8 mouse cellular contexts compared by ENCODE assay signal in the genomic region with DNA sequence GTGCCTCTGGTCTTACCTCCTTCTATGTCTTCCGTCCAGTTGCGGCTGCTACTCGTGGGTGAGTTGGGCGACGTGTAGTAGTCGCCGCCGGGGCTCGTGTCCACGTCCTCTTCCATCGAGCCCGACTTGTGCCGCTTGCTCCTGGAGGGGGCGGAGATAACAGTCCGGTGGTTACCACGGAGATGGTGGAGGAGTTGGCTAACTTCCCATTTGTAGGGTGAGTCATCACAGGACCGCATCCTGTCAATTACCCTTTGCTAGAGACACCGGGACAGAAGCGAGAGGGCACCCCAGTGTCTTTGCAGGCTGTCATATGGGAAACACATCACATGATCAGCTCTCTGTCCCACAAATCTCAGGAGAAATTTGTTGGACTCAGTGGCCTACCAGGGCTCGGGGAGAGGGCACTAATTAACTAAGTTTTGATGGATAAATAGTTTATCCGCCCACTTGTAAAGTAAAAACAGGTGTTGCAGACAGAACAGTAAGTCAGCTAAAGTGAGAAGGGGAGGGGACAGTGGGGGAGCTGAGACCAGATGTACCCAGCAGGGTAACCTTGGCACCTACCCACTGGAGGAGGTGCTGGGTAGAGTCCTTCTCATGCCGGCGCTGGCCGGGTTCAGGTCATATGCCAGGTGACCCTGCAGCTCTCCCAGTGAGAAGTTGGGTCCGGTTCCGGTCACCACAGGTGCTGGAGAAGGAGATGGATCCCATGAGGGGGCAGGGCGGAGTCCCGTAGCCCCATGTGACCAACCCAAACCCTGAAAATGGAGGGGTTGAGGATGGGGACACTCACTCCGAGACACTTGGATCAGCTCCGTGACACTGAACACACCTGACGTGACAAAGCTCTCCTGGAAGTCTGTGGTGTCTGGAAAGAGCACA. TPM values are rescaled to one million over a fixed set of nuclear protein-coding genes. Genes with fewer than 3 reads are reported as not detected.
DNase-seq lines count a peak whose midpoint lies in the region; ATAC-seq and TF ChIP-seq lines count a peak whose summit lies in the region.

No protein-coding gene starts in this region.

- no peaks in the 10 kb centered on the region for H3K9me3 ChIP-seq in intestine, postnatal 0 days (ENCODE audit: control insufficient read depth)
- H3K9me3 ChIP-seq in liver, embryonic 11.5 days (ENCODE audit: control insufficient read depth, low read length): no peaks in the 10 kb centered on the region
- no peaks in the 10 kb centered on the region for H3K9me3 ChIP-seq in midbrain, postnatal 0 days (ENCODE audit: low read length)

- no peak overlapping the region for H3K27ac ChIP-seq in intestine, postnatal 0 days (ENCODE audit: low read depth, low read length)
- peak overlapping the region; percentile 75 for H3K27ac ChIP-seq in liver, embryonic 11.5 days (ENCODE audit: low read depth, low read length)
- no peak overlapping the region for H3K27ac ChIP-seq in midbrain, postnatal 0 days (ENCODE audit: low read depth, low read length)

- H3K4me3 ChIP-seq in C2C12 (ENCODE audit: insufficient read depth, poor library complexity, severe bottlenecking): no peak overlapping the region
- H3K4me3 ChIP-seq in intestine, postnatal 0 days (ENCODE audit: low read depth, low read length): no peak overlapping the region
- H3K4me3 ChIP-seq in liver, embryonic 11.5 days (ENCODE audit: low read depth, low read length): peak overlapping the region; percentile 34
- H3K4me3 ChIP-seq in midbrain, postnatal 0 days (ENCODE audit: low read depth, low read length): no peak overlapping the region

- TF ChIP-seq CTCF in C2C12 (IDR thresholded peaks at IDR 0.05; ENCODE audit: control insufficient read depth, insufficient read depth, insufficient read length): no peak
- TF ChIP-seq CTCF in intestine, postnatal 0 days (IDR thresholded peaks at IDR 0.05; ENCODE audit: low read depth): peak; percentile 25; the same call in 1 of the 2 replicates
- no peak for TF ChIP-seq CTCF in midbrain, postnatal 0 days (IDR thresholded peaks at IDR 0.05)

- H3K79me3 ChIP-seq in C2C12 (ENCODE audit: low read depth): peaks cover 25% of the 10 kb centered on the region

- WGBS in intestine, postnatal 0 days: 27% methylated on average over 31 of the region's 31 CpGs
- 16% methylated on average over 31 of the region's 31 CpGs for WGBS in liver, embryonic 11.5 days
- WGBS in midbrain, postnatal 0 days: 38% methylated on average over 31 of the region's 31 CpGs

- DNase-seq in NIH3T3 (ENCODE audit: low read depth): peak; percentile 97
- peak; percentile 86 to 88 for DNase-seq in cerebellum, postnatal 25 days
- peak; percentile 90 to 96 for DNase-seq in heart, adult 18-20 months
- no peak for DNase-seq in liver, embryonic 11.5 days (ENCODE audit: low spot score)
- peak; percentile 88 for DNase-seq in midbrain, postnatal 0 days (ENCODE audit: low spot score)
- DNase-seq in testis, postnatal 14 days (ENCODE audit: low spot score): peak; percentile 71

- H3K36me3 ChIP-seq in C2C12 (ENCODE audit: control insufficient read depth, insufficient read depth): peaks cover 85% of the 10 kb centered on the region
- H3K36me3 ChIP-seq in intestine, postnatal 0 days (ENCODE audit: control insufficient read depth, insufficient read depth): peaks cover 28% of the 10 kb centered on the region
- no peaks in the 10 kb centered on the region; the same call in 1 of the 2 replicates for H3K36me3 ChIP-seq in liver, embryonic 11.5 days (ENCODE audit: control insufficient read depth, insufficient read depth, low read length)
- H3K36me3 ChIP-seq in midbrain, postnatal 0 days (ENCODE audit: insufficient read depth, low read length): peaks cover 47% of the 10 kb centered on the region

- peak; percentile 22; the same call in 1 of the 2 replicates for ATAC-seq in intestine, postnatal 0 days
- ATAC-seq in liver, embryonic 11.5 days (replicated peaks; ENCODE audit: low FRiP score): no peak
- ATAC-seq in midbrain, postnatal 0 days (ENCODE audit: low FRiP score): no peak

- no peaks in the 10 kb centered on the region for H3K27me3 ChIP-seq in C2C12 (ENCODE audit: control insufficient read depth, insufficient read depth, insufficient read length)
- peaks cover 14% of the 10 kb centered on the region; the same call in 1 of the 2 replicates for H3K27me3 ChIP-seq in intestine, postnatal 0 days (replicated peaks; ENCODE audit: control insufficient read depth, insufficient read depth, low read length)
- peaks cover 24% of the 10 kb centered on the region for H3K27me3 ChIP-seq in liver, embryonic 11.5 days (replicated peaks; ENCODE audit: control insufficient read depth, insufficient read depth, low read length)
- H3K27me3 ChIP-seq in midbrain, postnatal 0 days (ENCODE audit: insufficient read depth, low read length): 0 out of 2 replicates have a peak, but pooled peaks cover 4% of the 10 kb centered on the region

- H3ac ChIP-seq in C2C12 (ENCODE audit: control insufficient read depth, insufficient read length, low read depth): peak overlapping the region; percentile 15

- H3K4me1 ChIP-seq in intestine, postnatal 0 days (replicated peaks; ENCODE audit: control insufficient read depth, insufficient read depth, low read length): peaks cover 19% of the 10 kb centered on the region
- H3K4me1 ChIP-seq in liver, embryonic 11.5 days (replicated peaks; ENCODE audit: control insufficient read depth, insufficient read depth, low read length): peaks cover 80% of the 10 kb centered on the region
- H3K4me1 ChIP-seq in midbrain, postnatal 0 days (ENCODE audit: insufficient read depth, low read length): 0 out of 2 replicates have a peak, but pooled peaks cover 3% of the 10 kb centered on the region

- peak overlapping the region; percentile 43 for H3K4me2 ChIP-seq in intestine, postnatal 0 days (replicated peaks; ENCODE audit: low read depth)
- H3K4me2 ChIP-seq in liver, embryonic 11.5 days: peak overlapping the region; percentile 48
- peak overlapping the region; percentile 22; the same call in 1 of the 2 replicates for H3K4me2 ChIP-seq in midbrain, postnatal 0 days (ENCODE audit: low read depth, low read length, poor library complexity, severe bottlenecking)

- H3K79me2 ChIP-seq in C2C12 (ENCODE audit: control insufficient read depth, insufficient read depth): peaks cover 70% of the 10 kb centered on the region

- H3K9ac ChIP-seq in intestine, postnatal 0 days (ENCODE audit: low read depth, low read length): peak overlapping the region; percentile 18; the same call in 1 of the 2 replicates
- peak overlapping the region; percentile 14; the same call in 1 of the 2 replicates for H3K9ac ChIP-seq in liver, embryonic 11.5 days (ENCODE audit: low read depth, low read length)
- no peak overlapping the region; the same call in 1 of the 2 replicates for H3K9ac ChIP-seq in midbrain, postnatal 0 days (replicated peaks; ENCODE audit: low read length, poor library complexity, severe bottlenecking)

TF ChIP-seq in C2C12, 6 proteins besides CTCF, POLR2A, EP300 and RAD21:
- TF ChIP-seq MYOD1 (IDR thresholded peaks at IDR 0.05; ENCODE audit: control insufficient read depth, insufficient read length, low read depth): no peak
- no peak for TF ChIP-seq MYOG (IDR thresholded peaks at IDR 0.05; ENCODE audit: control insufficient read depth, extremely low read depth, insufficient read length)
- TF ChIP-seq USF1 (IDR thresholded peaks at IDR 0.05; ENCODE audit: low read depth): peak; percentile 96
- no peak for TF ChIP-seq CEBPB (IDR thresholded peaks at IDR 0.05; ENCODE audit: low read depth)
- TF ChIP-seq MAX (IDR thresholded peaks at IDR 0.05): peak; percentile 39
- peak; percentile 39 for TF ChIP-seq FOSL1 (IDR thresholded peaks at IDR 0.05; ENCODE audit: insufficient read depth, low read length, poor library complexity, severe bottlenecking)

RNA-seq across cellular contexts. Expression of a gene that starts 14.9 kb away (rescaled TPM):
- 0.32 TPM for polyA plus RNA-seq in C2C12 (2012; fragmentation: generic; extraction: Trizol)
- total RNA-seq in heart, adult 18-20 months (2021): 1 to 10 TPM; 1.9 to 2.2 TPM
- 1,233 and 1,333 TPM in 2 replicates for polyA plus RNA-seq in intestine, postnatal 0 days (2015; fragmentation: Nextera tagmentation; extraction: Ambion mirVana)
- 3.8 and 4.5 TPM in 2 replicates for polyA plus RNA-seq in liver, embryonic 11.5 days (2014; fragmentation: Nextera tagmentation; extraction: Ambion mirVana)
- 1.5 and 1.7 TPM in 2 replicates for total RNA-seq in midbrain, postnatal 0 days (2014; rRNA removed)
- 1.1 and 2.0 TPM in 2 replicates for polyA plus RNA-seq in midbrain, postnatal 0 days (2015; fragmentation: Nextera tagmentation; extraction: Ambion mirVana)

RNA-seq across cellular contexts. Expression of a gene that starts 19.0 kb away (rescaled TPM):
- 0.20 TPM for polyA plus RNA-seq in C2C12 (2012; fragmentation: generic; extraction: Trizol)
- under 1 TPM in 1 of 2 experiments, not detected in 1; 0.51 TPM for total RNA-seq in heart, adult 18-20 months (2021)
- 0.31 TPM in 1 of 2 replicates, not detected in the other for polyA plus RNA-seq in intestine, postnatal 0 days (2015; fragmentation: Nextera tagmentation; extraction: Ambion mirVana)
- 0.62 and 0.67 TPM in 2 replicates for polyA plus RNA-seq in liver, embryonic 11.5 days (2014; fragmentation: Nextera tagmentation; extraction: Ambion mirVana)
- total RNA-seq in midbrain, postnatal 0 days (2014; rRNA removed): 6.6 TPM in 1 of 2 replicates, not detected in the other
- polyA plus RNA-seq in midbrain, postnatal 0 days (2015; fragmentation: Nextera tagmentation; extraction: Ambion mirVana): 1.6 and 3.9 TPM in 2 replicates

RNA-seq across cellular contexts. Expression of a gene that starts 23.5 kb away (rescaled TPM):
- polyA plus RNA-seq in C2C12 (2012; fragmentation: generic; extraction: Trizol): 1.7 TPM
- total RNA-seq in heart, adult 18-20 months (2021): 1 to 10 TPM in 1 of 2 experiments, under 1 TPM in 1; 0.65 to 2.3 TPM
- 0.76 and 1.1 TPM in 2 replicates for polyA plus RNA-seq in intestine, postnatal 0 days (2015; fragmentation: Nextera tagmentation; extraction: Ambion mirVana)
- polyA plus RNA-seq in liver, embryonic 11.5 days (2014; fragmentation: Nextera tagmentation; extraction: Ambion mirVana): 1.3 and 1.9 TPM in 2 replicates
- total RNA-seq in midbrain, postnatal 0 days (2014; rRNA removed): 0.88 and 2.7 TPM in 2 replicates
- polyA plus RNA-seq in midbrain, postnatal 0 days (2015; fragmentation: Nextera tagmentation; extraction: Ambion mirVana): 5.8 and 10.2 TPM in 2 replicates

RNA-seq across cellular contexts. Expression of a gene that starts 23.6 kb away (rescaled TPM):
- polyA plus RNA-seq in C2C12 (2012; fragmentation: generic; extraction: Trizol): 148 TPM
- total RNA-seq in heart, adult 18-20 months (2021): 10 to 100 TPM; 49.9 to 59.6 TPM
- polyA plus RNA-seq in intestine, postnatal 0 days (2015; fragmentation: Nextera tagmentation; extraction: Ambion mirVana): 54.0 and 59.4 TPM in 2 replicates
- 97.4 and 99.3 TPM in 2 replicates for polyA plus RNA-seq in liver, embryonic 11.5 days (2014; fragmentation: Nextera tagmentation; extraction: Ambion mirVana)
- total RNA-seq in midbrain, postnatal 0 days (2014; rRNA removed): 120 and 132 TPM in 2 replicates
- polyA plus RNA-seq in midbrain, postnatal 0 days (2015; fragmentation: Nextera tagmentation; extraction: Ambion mirVana): 95.8 and 115 TPM in 2 replicates

RNA-seq across cellular contexts. Expression of a gene that starts 29.5 kb away (rescaled TPM):
- 61.6 TPM for polyA plus RNA-seq in C2C12 (2012; fragmentation: generic; extraction: Trizol)
- total RNA-seq in heart, adult 18-20 months (2021): 10 to 100 TPM; 27.6 to 35.6 TPM
- polyA plus RNA-seq in intestine, postnatal 0 days (2015; fragmentation: Nextera tagmentation; extraction: Ambion mirVana): 40.8 and 45.2 TPM in 2 replicates
- 74.0 and 75.9 TPM in 2 replicates for polyA plus RNA-seq in liver, embryonic 11.5 days (2014; fragmentation: Nextera tagmentation; extraction: Ambion mirVana)
- total RNA-seq in midbrain, postnatal 0 days (2014; rRNA removed): 92.6 and 98.3 TPM in 2 replicates
- polyA plus RNA-seq in midbrain, postnatal 0 days (2015; fragmentation: Nextera tagmentation; extraction: Ambion mirVana): 147 and 149 TPM in 2 replicates

Comparison
In these comparisons a context has a peak if more than half of its experiments do, and no peak if none do; other contexts are left out.
1. RNA of a gene that starts 14.9 kb away (polyA plus RNA-seq): 1,233 to 1,333 TPM in intestine, postnatal 0 days; 3.8 to 4.5 TPM in liver, embryonic 11.5 days, 1.1 to 2.0 TPM in midbrain, postnatal 0 days and 0.32 TPM in C2C12 (single experiment); every median in the first group is over 100 times any median in the second.
2. Peak in every context shown above with its lines, with median percentiles within 50 percentile points of each other: H3K4me2 ChIP-seq.